Mouse (Mus musculus): ENCODE data around the gene Mepce. TPM values are rescaled to one million over a fixed set of nuclear protein-coding genes. Genes with fewer than 3 reads are reported as not detected.
A peak's percentile ranks its signal among the peaks of the same experiment; 100 is the strongest.
"Not testable (repeated sequence)": the region's sequence is repeated elsewhere in the genome, so short reads cannot be mapped to it uniquely, and the experiment has no call there.

Mepce gene
- total and polyA plus RNA-seq, 3 experiments: 32.7 to 43.7 (median 37.3) TPM

DNA sequence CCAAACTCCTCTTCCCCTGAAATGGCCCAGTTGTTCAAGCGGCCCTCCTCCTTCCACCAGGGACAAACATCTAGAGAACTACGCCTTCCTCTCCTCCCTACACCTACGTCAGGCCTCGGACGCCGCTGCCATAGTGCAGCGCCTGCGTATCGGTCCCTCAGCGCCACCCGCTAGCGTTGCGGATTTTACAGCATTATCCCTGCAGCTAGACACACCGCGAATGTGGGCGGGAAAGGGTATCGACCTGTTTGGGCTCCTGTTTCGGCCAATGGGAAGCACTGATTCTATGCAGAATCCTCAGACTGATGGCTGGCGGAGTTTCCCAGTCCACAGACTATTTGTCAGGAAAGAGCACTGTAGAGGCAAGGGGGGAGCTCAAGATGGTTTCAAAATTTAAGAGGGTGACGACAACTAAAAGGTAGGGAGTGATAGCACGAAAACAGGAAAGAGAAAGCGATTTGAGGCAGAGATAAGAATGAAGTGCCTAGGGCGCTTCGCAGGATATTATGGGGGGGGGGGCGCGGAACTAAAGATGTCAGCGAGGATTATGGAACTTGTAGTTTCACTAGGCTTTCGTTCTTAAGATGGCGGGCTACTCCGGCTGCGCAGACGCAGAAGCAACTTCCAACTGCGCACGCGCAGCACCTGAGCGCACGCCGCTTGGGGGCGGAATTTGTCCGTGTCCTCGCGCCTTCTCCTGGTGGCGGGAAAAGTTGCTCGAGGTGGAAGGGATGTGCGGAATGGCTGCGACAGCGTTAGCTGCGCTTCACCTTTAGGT is at the start of gene Mepce, which contains the start of gene Zcwpw1 (continued):
- peak; percentile 49 for TF ChIP-seq RAD21 (IDR thresholded peaks at IDR 0.05; ENCODE audit: low read depth, low read length)

DNA sequence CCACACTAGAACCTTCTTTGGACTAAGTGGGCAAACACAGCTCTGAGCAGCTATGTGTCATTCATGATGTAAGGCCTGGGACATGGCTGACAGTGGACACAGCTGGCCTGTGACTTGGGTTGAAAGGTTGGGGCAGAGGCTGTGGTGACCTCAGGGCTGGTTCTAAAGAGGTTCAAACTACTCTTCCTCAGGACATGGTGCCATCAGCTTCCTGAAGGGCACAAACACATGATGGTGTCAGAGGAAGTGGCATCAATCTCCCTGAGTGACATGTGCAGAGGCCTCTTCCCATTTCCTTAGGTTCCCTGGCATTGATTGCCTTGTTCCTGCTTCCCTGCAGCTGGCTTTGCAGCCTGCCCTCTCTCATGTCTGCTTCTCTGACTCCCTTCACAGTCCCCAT is 49.7 kb upstream of the Mepce start:
- H3K36me3 ChIP-seq (replicated peaks in 1 of 2; ENCODE audit: control insufficient read depth in 1 of 2, insufficient read depth in 1 of 2, low read length in 1 of 2); H3K4me1 ChIP-seq (ENCODE audit: control insufficient read depth in 1 of 2, insufficient read depth in 2 of 2); H3K4me3 ChIP-seq (replicated peaks in 1 of 3; ENCODE audit: low read depth in 2 of 3, low read length in 2 of 3, poor library complexity in 1 of 3); H3K79me2 ChIP-seq (replicated peaks; ENCODE audit: control insufficient read depth, extremely low read depth, insufficient read depth, poor library complexity, severe bottlenecking); DNase-seq (ENCODE audit: extremely low read depth); H3K9me3 ChIP-seq (replicated peaks; ENCODE audit: low read length); H3K27ac ChIP-seq (ENCODE audit: insufficient read depth, low read depth); H3K27me3 ChIP-seq (replicated peaks); in situ Hi-C loops (cut with MboI; ENCODE audit: low pct_ligation_motif_present, low pct_unique_long_range_greater_than_20kb, low sequenced_read_pairs); dilution Hi-C loops (cut with MboI; ENCODE audit: extremely low pct_ligation_motif_present, extremely low pct_unique_long_range_greater_than_20kb, low sequenced_read_pairs); H3K4me2 ChIP-seq (ENCODE audit: insufficient read depth, low read depth, poor library complexity, severe bottlenecking); H3K9ac ChIP-seq (ENCODE audit: insufficient read depth, low read depth): not testable (repeated sequence)

DNA sequence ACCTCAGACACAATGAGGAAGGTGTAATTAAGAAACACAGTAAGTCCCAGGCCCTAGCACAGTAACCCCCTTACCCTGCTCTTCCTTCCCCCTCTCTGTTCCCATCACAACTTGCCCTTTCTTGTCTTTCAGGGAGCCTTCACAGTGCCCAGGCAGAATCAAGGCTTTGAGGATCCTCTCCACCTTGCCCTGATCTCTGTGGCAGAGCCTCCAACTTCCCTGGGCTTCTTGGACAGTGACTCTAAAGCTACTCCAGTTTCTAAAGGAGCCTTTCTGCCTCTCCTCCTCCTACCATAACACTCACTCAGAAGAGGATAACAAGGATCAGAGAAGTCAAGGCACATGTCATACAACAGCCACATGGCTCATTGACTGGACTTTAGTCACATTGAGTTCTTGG is 49.2 kb upstream of the Mepce start:
- no peaks in the 10 kb centered on the region for H3K9me3 ChIP-seq (replicated peaks; ENCODE audit: low read length)
- H3K4me1 ChIP-seq (ENCODE audit: control insufficient read depth in 1 of 2, insufficient read depth in 2 of 2): no peaks in the 10 kb centered on the region
- in situ Hi-C loops (cut with MboI; ENCODE audit: low pct_ligation_motif_present, low pct_unique_long_range_greater_than_20kb, low sequenced_read_pairs): no loop called here
- no peak for TF ChIP-seq CHD2 (IDR thresholded peaks at IDR 0.05; ENCODE audit: low read length)
- no peak for TF ChIP-seq TBP (conservative IDR thresholded peaks at IDR 0.05; ENCODE audit: low read depth, low read length)
- no peak for TF ChIP-seq E2F4 (IDR thresholded peaks at IDR 0.05; ENCODE audit: insufficient replicate concordance, low read depth, low read length)
- no peak for TF ChIP-seq JUN (IDR thresholded peaks at IDR 0.05; ENCODE audit: insufficient read depth, low read depth, low read length)
- TF ChIP-seq SIN3A (IDR thresholded peaks at IDR 0.05; ENCODE audit: low read length): no peak
- TF ChIP-seq ZKSCAN1 (IDR thresholded peaks at IDR 0.05; ENCODE audit: borderline replicate concordance, low read depth, low read length): no peak
- no peak for TF ChIP-seq PAX5 (IDR thresholded peaks at IDR 0.05; ENCODE audit: low read length)
- TF ChIP-seq GABPA (IDR thresholded peaks at IDR 0.05; ENCODE audit: insufficient replicate concordance, low read depth, low read length): no peak
- H3K36me3 ChIP-seq (replicated peaks in 1 of 2; ENCODE audit: control insufficient read depth in 1 of 2, insufficient read depth in 1 of 2, low read length in 1 of 2): no peaks in the 10 kb centered on the region
- H3K27me3 ChIP-seq (replicated peaks): no peaks in the 10 kb centered on the region
- H3K4me2 ChIP-seq (ENCODE audit: insufficient read depth, low read depth, poor library complexity, severe bottlenecking): no peak overlapping the region
- H3K4me3 ChIP-seq (replicated peaks in 1 of 3; ENCODE audit: low read depth in 2 of 3, low read length in 2 of 3, poor library complexity in 1 of 3): no peak overlapping the region
- H3K27ac ChIP-seq (ENCODE audit: insufficient read depth, low read depth): no peak overlapping the region
- no peak for DNase-seq (ENCODE audit: extremely low read depth)
- no peaks in the 10 kb centered on the region for H3K79me2 ChIP-seq (replicated peaks; ENCODE audit: control insufficient read depth, extremely low read depth, insufficient read depth, poor library complexity, severe bottlenecking)
- dilution Hi-C loops (cut with MboI; ENCODE audit: extremely low pct_ligation_motif_present, extremely low pct_unique_long_range_greater_than_20kb, low sequenced_read_pairs): no loop called here
- no peak overlapping the region for H3K9ac ChIP-seq (ENCODE audit: insufficient read depth, low read depth)

DNA sequence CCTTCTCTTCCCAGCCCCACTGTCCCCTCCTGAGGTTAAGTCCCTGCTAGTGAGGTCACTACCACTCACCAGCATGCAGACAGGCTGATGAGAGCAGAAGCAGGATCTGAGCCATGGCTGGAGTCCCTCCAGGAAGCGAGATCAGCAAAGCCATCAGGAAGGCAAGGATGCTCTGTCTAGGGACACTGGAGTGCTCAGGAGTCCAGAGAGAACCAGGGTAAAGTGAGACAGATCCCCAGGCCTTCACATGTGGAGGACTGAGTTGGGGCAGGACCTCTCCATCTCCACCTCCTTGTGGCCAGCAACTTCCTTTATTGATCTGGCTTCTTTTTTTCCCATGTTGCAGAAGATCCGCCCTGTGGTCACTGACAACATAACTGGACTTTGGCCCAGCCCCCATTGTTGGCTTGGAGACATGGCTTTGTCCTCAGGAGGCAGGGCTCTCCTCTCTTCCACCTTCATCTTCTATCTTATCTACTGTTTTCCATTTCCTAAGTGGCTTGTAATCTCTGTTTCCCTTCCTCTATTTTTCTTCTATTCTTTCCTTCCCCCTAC is 48.6 kb upstream of the Mepce start, which contains the start of gene Pilra:
Gene Pilra (minus strand): TSS at position 316 of the 555 bp plus-strand sequence.
- H3K27me3 ChIP-seq (replicated peaks); H3K9ac ChIP-seq (ENCODE audit: insufficient read depth, low read depth); H3K79me2 ChIP-seq (replicated peaks; ENCODE audit: control insufficient read depth, extremely low read depth, insufficient read depth, poor library complexity, severe bottlenecking); H3K36me3 ChIP-seq (replicated peaks in 1 of 2; ENCODE audit: control insufficient read depth in 1 of 2, insufficient read depth in 1 of 2, low read length in 1 of 2); in situ Hi-C loops (cut with MboI; ENCODE audit: low pct_ligation_motif_present, low pct_unique_long_range_greater_than_20kb, low sequenced_read_pairs); H3K9me3 ChIP-seq (replicated peaks; ENCODE audit: low read length); H3K4me1 ChIP-seq (ENCODE audit: control insufficient read depth in 1 of 2, insufficient read depth in 2 of 2); H3K4me2 ChIP-seq (ENCODE audit: insufficient read depth, low read depth, poor library complexity, severe bottlenecking); DNase-seq (ENCODE audit: extremely low read depth); H3K27ac ChIP-seq (ENCODE audit: insufficient read depth, low read depth); dilution Hi-C loops (cut with MboI; ENCODE audit: extremely low pct_ligation_motif_present, extremely low pct_unique_long_range_greater_than_20kb, low sequenced_read_pairs); H3K4me3 ChIP-seq (replicated peaks in 1 of 3; ENCODE audit: low read depth in 2 of 3, low read length in 2 of 3, poor library complexity in 1 of 3): not testable (repeated sequence)

Measured in CH12.LX (cell line).